Mouse (Mus musculus): ENCODE measurements around the gene Mctp1. TPM values are rescaled to one million over a fixed set of nuclear protein-coding genes. Genes with fewer than 3 reads are reported as not detected.

The Mctp1 gene
- polyA plus RNA-seq, 1 experiment from 2014 or later = 3.0 TPM

GRCm38 (mm10) chr13:76857024-76857423, 472.7 kb downstream of the Mctp1 start:
- H3K9me3 ChIP-seq (ENCODE audit: control insufficient read depth, low read length) = no peaks in the 10 kb centered on the region
- H3K9ac ChIP-seq = no peak overlapping the region
- H3K27ac ChIP-seq = no peak overlapping the region
- H3K4me3 ChIP-seq (replicated peaks; ENCODE audit: low read length) = no peak overlapping the region
- H3K4me2 ChIP-seq (replicated peaks) = no peak overlapping the region
- no peak for DNase-seq (ENCODE audit: low spot score)
- H3K36me3 ChIP-seq (replicated peaks; ENCODE audit: control insufficient read depth, insufficient read depth) = no peaks in the 10 kb centered on the region
- no peaks in the 10 kb centered on the region for H3K4me1 ChIP-seq (replicated peaks; ENCODE audit: control insufficient read depth, insufficient read depth, low read length)
- no peak for ATAC-seq (ENCODE audit: low FRiP score)
- no peaks in the 10 kb centered on the region for H3K27me3 ChIP-seq (ENCODE audit: control insufficient read depth, insufficient read depth, low read length)
- 77% methylated on average over 5 of the region's 5 CpGs for WGBS

DNA sequence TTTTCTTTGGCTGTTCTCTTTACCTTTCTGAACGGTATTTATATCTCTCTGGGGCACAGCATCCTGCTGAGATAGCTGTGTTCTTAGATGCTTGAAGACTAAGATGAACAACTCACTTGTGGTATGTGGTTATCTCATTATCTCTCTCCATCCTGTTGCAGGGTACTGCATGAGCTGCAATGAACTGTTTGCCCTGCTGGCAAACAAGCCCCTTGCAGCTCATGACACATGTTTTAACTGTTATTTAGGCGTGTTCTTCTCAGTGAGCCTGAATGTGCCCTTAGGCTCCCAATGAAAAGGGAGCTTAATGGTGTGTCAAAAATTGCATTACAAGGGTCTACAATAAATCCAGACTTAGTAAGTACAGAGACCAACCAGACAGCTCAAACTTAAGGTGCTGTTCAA, 473.7 kb downstream of the Mctp1 start:
- Histone ChIP-seq H3K9me3 (ENCODE audit: control insufficient read depth, low read length) (no peaks in the 10 kb centered on the region), H3K9ac (no peak overlapping the region), H3K27ac (no peak overlapping the region), H3K36me3 (replicated peaks; ENCODE audit: control insufficient read depth, insufficient read depth) (no peaks in the 10 kb centered on the region), H3K4me2 (replicated peaks) (no peak overlapping the region), H3K4me1 (replicated peaks; ENCODE audit: control insufficient read depth, insufficient read depth, low read length) (no peaks in the 10 kb centered on the region), H3K4me3 (replicated peaks; ENCODE audit: low read length) (no peak overlapping the region), H3K27me3 (ENCODE audit: control insufficient read depth, insufficient read depth, low read length) (no peaks in the 10 kb centered on the region)
- no peak for DNase-seq (ENCODE audit: low spot score)
- ATAC-seq (ENCODE audit: low FRiP score) = peak; percentile 68
- 26% methylated on average over 2 of the region's 2 CpGs for WGBS

GRCm38 (mm10) chr13:76870291-76870690, 486.0 kb downstream of the Mctp1 start:
- ATAC-seq (ENCODE audit: low FRiP score) (no peak), DNase-seq (ENCODE audit: low spot score) (no peak)
- Histone ChIP-seq H3K9me3 (ENCODE audit: control insufficient read depth, low read length) (no peaks in the 10 kb centered on the region), H3K36me3 (replicated peaks; ENCODE audit: control insufficient read depth, insufficient read depth) (no peaks in the 10 kb centered on the region), H3K4me3 (replicated peaks; ENCODE audit: low read length) (no peak overlapping the region), H3K4me2 (replicated peaks) (no peak overlapping the region), H3K9ac (no peak overlapping the region), H3K27ac (no peak overlapping the region), H3K4me1 (replicated peaks; ENCODE audit: control insufficient read depth, insufficient read depth, low read length) (no peaks in the 10 kb centered on the region), H3K27me3 (ENCODE audit: control insufficient read depth, insufficient read depth, low read length) (no peaks in the 10 kb centered on the region)
- WGBS = 79% methylated on average over 3 of the region's 3 CpGs

- Histone ChIP-seq H3K27ac (no peak overlapping the region), H3K4me1 (replicated peaks; ENCODE audit: control insufficient read depth, insufficient read depth, low read length) (no peaks in the 10 kb centered on the region), H3K4me2 (replicated peaks) (no peak overlapping the region), H3K27me3 (ENCODE audit: control insufficient read depth, insufficient read depth, low read length) (no peaks in the 10 kb centered on the region), H3K4me3 (replicated peaks; ENCODE audit: low read length) (no peak overlapping the region), H3K9ac (no peak overlapping the region), H3K9me3 (ENCODE audit: control insufficient read depth, low read length) (no peaks in the 10 kb centered on the region), H3K36me3 (replicated peaks; ENCODE audit: control insufficient read depth, insufficient read depth) (no peaks in the 10 kb centered on the region)
- WGBS = 83% methylated on average over 8 of the region's 8 CpGs
- ATAC-seq (ENCODE audit: low FRiP score) (no peak), DNase-seq (ENCODE audit: low spot score) (no peak)
Observed at GRCm38 (mm10) chr13:76877887-76878763, 493.8 kb downstream of the Mctp1 start.

DNA sequence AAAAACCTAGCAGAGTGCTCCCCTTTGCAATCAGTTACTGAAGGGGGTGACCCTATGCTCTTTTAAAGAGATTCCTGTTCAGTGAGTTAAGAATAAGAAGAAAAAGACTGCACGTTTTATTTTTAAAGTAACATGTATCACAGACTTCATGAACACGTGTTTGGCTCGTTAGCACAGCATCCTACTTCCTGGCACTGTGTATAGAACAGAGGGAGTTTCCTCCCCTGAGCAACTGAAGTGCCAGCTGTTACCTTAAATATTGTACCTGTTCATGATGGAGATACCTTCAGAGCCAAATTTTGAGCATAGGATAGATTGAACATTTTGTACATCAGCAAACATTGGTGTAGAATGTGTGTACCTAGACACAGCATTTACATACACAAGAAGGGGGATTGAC, 494.7 kb downstream of the Mctp1 start:
- ATAC-seq (ENCODE audit: low FRiP score) (no peak), DNase-seq (ENCODE audit: low spot score) (no peak)
- Histone ChIP-seq H3K9me3 (ENCODE audit: control insufficient read depth, low read length) (no peaks in the 10 kb centered on the region), H3K27me3 (ENCODE audit: control insufficient read depth, insufficient read depth, low read length) (no peaks in the 10 kb centered on the region), H3K4me2 (replicated peaks) (no peak overlapping the region), H3K4me3 (replicated peaks; ENCODE audit: low read length) (no peak overlapping the region), H3K4me1 (replicated peaks; ENCODE audit: control insufficient read depth, insufficient read depth, low read length) (no peaks in the 10 kb centered on the region), H3K9ac (no peak overlapping the region), H3K36me3 (replicated peaks; ENCODE audit: control insufficient read depth, insufficient read depth) (no peaks in the 10 kb centered on the region), H3K27ac (no peak overlapping the region)
- WGBS = 66% methylated on average over 3 of the region's 3 CpGs

DNA sequence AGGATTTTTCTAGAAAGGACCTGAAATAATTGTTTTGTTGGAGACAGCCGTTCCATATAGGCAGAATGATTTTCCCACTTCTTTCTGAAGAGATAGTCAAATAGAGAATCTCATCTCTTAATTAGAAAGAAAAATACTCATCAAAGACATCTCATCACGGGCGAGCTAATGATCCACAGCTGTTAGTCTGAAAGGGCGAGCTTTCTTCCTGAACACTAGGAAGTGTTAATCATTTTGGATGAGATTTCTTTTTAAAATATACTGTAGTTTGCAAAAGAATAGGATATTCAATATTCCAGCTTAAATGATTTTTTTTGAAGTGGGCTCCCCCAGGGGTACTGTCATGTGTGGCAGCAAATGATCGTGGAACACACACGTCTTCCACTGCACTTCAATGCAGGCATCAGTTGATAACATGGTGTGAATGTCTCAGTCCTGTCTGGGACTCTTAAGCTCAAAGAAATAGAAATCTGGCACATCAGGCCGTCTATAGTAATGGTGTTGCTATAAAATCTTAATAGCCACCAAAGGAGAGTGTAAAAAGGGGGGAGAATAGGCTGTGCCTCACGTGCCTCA, 500.3 kb downstream of the Mctp1 start:
- no peak for DNase-seq (ENCODE audit: low spot score)
- H3K27ac ChIP-seq = no peak overlapping the region
- H3K9ac ChIP-seq = no peak overlapping the region
- H3K36me3 ChIP-seq (replicated peaks; ENCODE audit: control insufficient read depth, insufficient read depth) = no peaks in the 10 kb centered on the region
- no peaks in the 10 kb centered on the region for H3K27me3 ChIP-seq (ENCODE audit: control insufficient read depth, insufficient read depth, low read length)
- H3K4me2 ChIP-seq (replicated peaks) = no peak overlapping the region
- H3K4me1 ChIP-seq (replicated peaks; ENCODE audit: control insufficient read depth, insufficient read depth, low read length) = no peaks in the 10 kb centered on the region
- ATAC-seq (ENCODE audit: low FRiP score) = no peak
- 75% methylated on average over 8 of the region's 8 CpGs for WGBS
- no peak overlapping the region for H3K4me3 ChIP-seq (replicated peaks; ENCODE audit: low read length)
- no peaks in the 10 kb centered on the region for H3K9me3 ChIP-seq (ENCODE audit: control insufficient read depth, low read length)

- ATAC-seq (ENCODE audit: low FRiP score) (no peak), DNase-seq (ENCODE audit: low spot score) (no peak)
- H3K4me1 ChIP-seq (replicated peaks; ENCODE audit: control insufficient read depth, insufficient read depth, low read length) = no peaks in the 10 kb centered on the region
- H3K9ac ChIP-seq = no peak overlapping the region
- no peak overlapping the region for H3K27ac ChIP-seq
- H3K4me3 ChIP-seq (replicated peaks; ENCODE audit: low read length) = no peak overlapping the region
- no peak overlapping the region for H3K4me2 ChIP-seq (replicated peaks)
- H3K36me3 ChIP-seq (replicated peaks; ENCODE audit: control insufficient read depth, insufficient read depth) = no peaks in the 10 kb centered on the region
- no peaks in the 10 kb centered on the region for H3K27me3 ChIP-seq (ENCODE audit: control insufficient read depth, insufficient read depth, low read length)
- H3K9me3 ChIP-seq (ENCODE audit: control insufficient read depth, low read length) = no peaks in the 10 kb centered on the region
Observed at GRCm38 (mm10) chr13:76892987-76893386, 508.7 kb downstream of the Mctp1 start.

DNA sequence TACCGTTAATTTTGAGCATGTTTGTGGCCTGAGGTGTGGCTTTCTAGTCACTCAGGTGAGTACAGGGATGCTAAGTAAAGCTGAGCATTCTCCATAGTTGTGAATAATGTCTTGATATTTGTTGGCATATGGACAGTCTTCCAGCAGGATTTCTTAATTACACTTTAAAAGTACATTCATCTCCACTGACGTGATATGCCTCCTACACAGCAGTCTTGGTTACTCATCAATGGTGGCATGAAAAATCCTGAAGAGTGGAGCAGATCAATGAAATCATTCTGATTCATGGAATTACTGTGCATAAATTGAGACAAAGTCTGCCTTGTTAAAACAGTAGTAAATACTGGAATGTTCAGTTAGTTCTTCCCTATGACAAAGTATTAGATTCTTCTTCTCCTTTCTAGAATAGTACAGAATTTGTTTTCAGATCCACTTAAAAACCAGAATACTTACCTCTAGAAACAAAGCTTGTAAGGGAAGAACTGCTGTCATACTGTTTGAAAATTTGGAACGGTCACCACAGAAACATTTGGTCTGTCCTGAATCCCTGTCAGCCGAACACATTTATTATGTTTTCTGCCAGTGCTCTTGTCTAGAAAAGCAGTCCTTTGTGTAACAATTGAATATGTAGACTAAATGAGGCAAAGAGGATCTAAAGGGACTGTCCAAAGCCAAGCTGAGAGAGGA, 511.6 kb downstream of the Mctp1 start:
- Histone ChIP-seq H3K9me3 (ENCODE audit: control insufficient read depth, low read length) (no peaks in the 10 kb centered on the region), H3K4me1 (replicated peaks; ENCODE audit: control insufficient read depth, insufficient read depth, low read length) (no peaks in the 10 kb centered on the region), H3K9ac (no peak overlapping the region), H3K27me3 (ENCODE audit: control insufficient read depth, insufficient read depth, low read length) (no peaks in the 10 kb centered on the region), H3K27ac (no peak overlapping the region), H3K4me3 (replicated peaks; ENCODE audit: low read length) (no peak overlapping the region), H3K36me3 (replicated peaks; ENCODE audit: control insufficient read depth, insufficient read depth) (no peaks in the 10 kb centered on the region), H3K4me2 (replicated peaks) (no peak overlapping the region)
- DNase-seq (ENCODE audit: low spot score) (no peak), ATAC-seq (ENCODE audit: low FRiP score) (no peak)
- WGBS = 75% methylated on average over 4 of the region's 4 CpGs

DNA sequence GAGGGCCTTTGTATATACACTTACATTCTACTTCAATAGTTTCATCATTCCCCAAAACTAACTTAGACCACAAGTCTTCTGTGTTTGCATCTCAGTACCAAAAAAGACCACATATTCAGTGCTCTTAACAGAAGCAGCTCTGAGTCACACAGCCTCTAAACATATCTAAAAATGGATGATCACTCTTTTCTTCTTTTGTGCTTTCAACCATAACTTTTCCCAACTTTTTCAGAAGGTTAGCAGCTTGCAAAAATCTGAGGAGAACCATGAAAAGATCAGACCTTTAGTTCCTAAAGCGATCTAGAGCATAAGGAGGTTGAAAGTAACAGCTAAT, 512.1 kb downstream of the Mctp1 start:
- DNase-seq (ENCODE audit: low spot score) (no peak), ATAC-seq (ENCODE audit: low FRiP score) (no peak)
- no peak overlapping the region for H3K4me2 ChIP-seq (replicated peaks)
- H3K36me3 ChIP-seq (replicated peaks; ENCODE audit: control insufficient read depth, insufficient read depth) = no peaks in the 10 kb centered on the region
- H3K9me3 ChIP-seq (ENCODE audit: control insufficient read depth, low read length) = no peaks in the 10 kb centered on the region
- H3K4me1 ChIP-seq (replicated peaks; ENCODE audit: control insufficient read depth, insufficient read depth, low read length) = no peaks in the 10 kb centered on the region
- H3K27ac ChIP-seq = no peak overlapping the region
- 90% methylated on average over 1 of the region's 1 CpGs for WGBS
- H3K4me3 ChIP-seq (replicated peaks; ENCODE audit: low read length) = no peak overlapping the region
- H3K9ac ChIP-seq = no peak overlapping the region
- H3K27me3 ChIP-seq (ENCODE audit: control insufficient read depth, insufficient read depth, low read length) = no peaks in the 10 kb centered on the region
